Mouse (Mus musculus): ENCODE data around the gene Pja2.
"Not testable (repeated sequence)": the region's sequence is repeated elsewhere in the genome, so short reads cannot be mapped to it uniquely, and the experiment has no call there.

GRCm38 (mm10) chr17:64231637-64232036, 100.1 kb downstream of the Pja2 start:
- TF ChIP-seq CTCF (IDR thresholded peaks at IDR 0.05; ENCODE audit: low read depth, low read length); POLR2A (IDR thresholded peaks at IDR 0.05; ENCODE audit: borderline replicate concordance, low read depth, low read length): not testable (repeated sequence)
